Comparison of ENCODE assay signal across 15 mouse cellular contexts in genomic region chr7:96131175-96131574, GRCm38 (mm10).
"Had no signal": no experiment of that assay in that cellular context is flagged by ENCODE, and none has a peak within 500 bp of the region (broad histone marks: within the 10 kb centered on the region; RNA-seq: fewer than 3 reads in every experiment).

No protein-coding gene starts in this region.

- H3K9ac ChIP-seq: neural tube, embryonic 15.5 days; stomach, embryonic 15.5 days had no signal

- DNase-seq: retina, postnatal 1 day; right cerebral cortex, adult 18-20 months; right cerebral cortex, postnatal 14 days; right cerebral cortex, postnatal 25 days; right cerebral cortex, postnatal 4 days; spleen, adult 18-20 months; thymus, adult 18-20 months; thymus, adult 2 months; thymus, postnatal 14 days; thymus, postnatal 25 days; thymus, postnatal 36 days; thymus, postnatal 4 days had no signal

- H3K27ac ChIP-seq: neural tube, embryonic 15.5 days; stomach, embryonic 15.5 days; stomach, postnatal 0 days had no signal

- H3K4me2 ChIP-seq: neural tube, embryonic 15.5 days; stomach, embryonic 15.5 days had no signal

- H3K27me3 ChIP-seq: neural tube, embryonic 15.5 days; stomach, embryonic 15.5 days had no signal

- H3K4me1 ChIP-seq: neural tube, embryonic 15.5 days; stomach, embryonic 15.5 days had no signal

- H3K9me3 ChIP-seq: neural tube, embryonic 15.5 days; stomach, embryonic 15.5 days had no signal

- H3K4me3 ChIP-seq: neural tube, embryonic 15.5 days; stomach, embryonic 15.5 days had no signal

- H3K36me3 ChIP-seq: neural tube, embryonic 15.5 days; stomach, embryonic 15.5 days had no signal
